Mouse (Mus musculus) adrenal gland, adult 2 months (tissue): ENCODE data around the gene Lrp1. TPM values are rescaled to one million over a fixed set of nuclear protein-coding genes. Genes with fewer than 3 reads are reported as not detected.

Source experiments
- DNase-seq: peaks from one replicate; pipeline ENCODE4 v3.0.0; 2021
- polyA plus RNA-seq: library from polyadenylated mRNA; depleted of rRNA; stranded (reverse); fragments of >200 nt; gene quantifications from 2 replicates; pipeline ENCODE4 v1.2.3, GENCODE M21; 2012
- total RNA-seq, 2 experiments: library from RNA; stranded (reverse); gene quantifications; 2 replicates each; pipeline ENCODE4 v1.2.3; 2021

Lrp1 gene
- total and polyA plus RNA-seq, 3 experiments, result 138 to 201 (median 196) TPM

DNA sequence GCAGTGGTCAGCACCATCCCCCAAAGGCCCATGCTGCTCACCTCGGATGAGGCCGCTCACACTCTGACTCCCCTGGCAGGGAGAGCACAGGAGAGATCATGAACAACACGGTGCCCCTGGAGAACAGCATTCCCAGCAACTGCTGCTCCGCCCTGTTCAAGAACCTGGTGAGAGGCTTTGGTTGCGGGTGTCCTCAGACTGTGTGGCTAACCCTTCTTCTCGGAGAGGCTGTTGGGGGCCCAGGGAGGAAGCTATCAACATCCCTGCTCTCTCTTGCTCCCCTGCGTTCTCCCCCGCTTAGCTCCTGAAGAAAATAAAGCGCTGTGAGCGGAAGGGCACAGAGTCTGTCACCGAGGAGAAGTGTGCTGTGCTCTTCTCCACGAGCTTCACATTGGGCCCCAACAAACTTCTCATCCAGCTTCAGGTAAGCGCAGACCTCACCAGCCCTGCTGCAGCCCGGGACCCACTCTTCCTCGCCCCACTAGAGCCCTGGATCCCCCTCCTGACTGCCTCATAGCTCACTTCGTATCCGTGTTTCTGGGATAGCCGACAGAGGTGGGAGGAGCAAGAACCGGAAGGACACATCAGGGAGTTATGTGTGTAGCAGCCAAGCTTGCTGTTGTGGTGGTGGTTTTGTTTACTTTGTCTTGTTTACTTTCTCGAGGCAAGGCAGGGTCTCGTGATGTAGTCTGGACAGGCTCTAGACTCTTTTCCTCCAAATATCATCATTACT lies 32.1 kb upstream of the Lrp1 start:
- no peak for DNase-seq

DNA sequence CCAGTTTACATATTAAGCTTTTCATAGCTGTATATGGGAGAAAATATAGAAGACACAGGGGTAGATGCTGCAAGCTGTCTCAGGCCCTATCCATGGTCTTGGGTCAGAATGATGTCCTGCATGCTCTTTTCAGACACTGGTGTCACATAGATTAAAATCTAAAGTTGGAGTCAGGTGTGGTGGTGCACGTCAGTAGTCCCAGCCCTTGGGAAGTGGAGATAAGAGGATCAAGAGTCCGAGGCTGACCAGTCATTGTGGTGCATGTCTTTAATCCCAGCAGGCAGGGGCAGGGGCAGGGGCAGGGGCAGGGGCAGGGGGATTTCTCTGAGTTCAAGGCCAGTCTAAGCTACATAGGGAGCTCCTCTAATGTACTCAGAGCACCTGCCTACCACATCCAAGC lies 24.8 kb upstream of the Lrp1 start:
- no peak for DNase-seq

DNA sequence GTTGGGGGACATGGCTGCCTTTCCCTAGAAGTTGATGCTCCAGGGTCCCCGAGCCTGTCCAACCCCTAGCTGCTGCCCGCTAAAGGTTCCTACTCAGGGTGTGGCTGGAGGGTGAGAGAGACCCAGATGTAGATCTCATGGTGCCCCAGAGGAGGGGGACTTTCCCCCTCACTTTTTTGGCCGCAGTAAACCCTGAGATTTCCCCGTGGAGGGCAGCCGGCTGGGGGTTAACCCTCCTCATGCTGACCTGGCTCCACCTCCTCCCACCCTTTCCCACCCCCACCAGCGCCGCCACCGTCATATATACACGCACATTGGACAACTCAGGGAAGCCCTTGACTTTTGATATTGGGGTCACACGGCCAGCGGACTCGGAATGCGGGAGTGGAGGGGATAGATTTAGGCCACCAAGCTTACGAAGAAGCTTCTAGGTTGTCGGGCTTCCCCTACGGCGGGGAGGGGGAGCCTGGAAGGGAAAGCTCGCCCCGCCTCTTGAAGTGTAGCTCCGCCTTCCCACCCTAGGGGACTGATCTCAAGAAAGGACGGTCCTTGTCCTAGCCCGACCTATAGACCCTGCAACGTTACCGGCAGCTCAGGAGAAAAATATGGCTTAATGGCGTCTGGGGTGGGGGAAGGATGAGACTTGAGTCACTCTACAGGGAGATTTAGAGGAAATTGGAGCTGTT lies 22.7 kb upstream of the Lrp1 start:
- DNase-seq, result peak; percentile 92

DNA sequence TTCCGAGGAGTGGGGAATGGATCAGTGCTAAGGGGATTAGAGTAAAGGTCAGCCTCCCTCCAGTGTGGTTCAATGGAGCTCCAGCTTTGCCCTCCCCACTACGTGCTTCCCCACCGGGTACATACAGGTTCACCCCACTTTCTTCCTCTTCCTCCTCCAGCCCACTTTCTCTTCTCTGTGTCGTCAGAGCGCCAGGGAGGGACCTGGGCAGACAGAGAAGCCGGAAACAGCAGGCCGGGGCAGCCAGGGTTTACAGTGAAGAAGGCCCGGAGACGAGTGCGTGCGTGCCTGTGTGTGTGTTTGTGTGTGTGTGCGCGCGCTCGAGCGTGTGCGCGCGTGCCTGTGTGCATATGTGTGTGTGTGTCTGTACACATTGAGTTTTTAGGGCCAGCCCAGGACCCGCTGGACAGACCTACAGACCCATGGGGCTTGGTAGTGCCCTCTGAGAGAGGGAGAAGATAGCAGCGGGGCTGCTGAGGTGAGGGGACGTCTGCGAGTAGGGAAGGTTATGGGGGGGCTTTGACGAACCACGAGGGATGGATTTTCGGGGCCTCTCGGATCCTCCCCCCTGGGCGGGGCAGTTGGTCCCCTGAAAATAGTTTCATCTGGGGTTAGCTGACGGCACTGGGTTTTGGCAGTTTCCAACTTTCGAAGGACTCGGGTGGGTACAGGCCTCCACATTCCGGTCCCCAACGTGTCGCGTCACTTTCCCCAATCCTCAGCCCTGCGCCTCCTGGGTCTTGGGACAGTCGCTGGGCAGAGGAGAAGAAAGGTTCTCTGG lies 22.0 kb upstream of the Lrp1 start, which contains the start of gene Stat6:
TSS of gene Stat6 (plus strand) at position 215 of the 781 bp plus-strand sequence.
- DNase-seq, result peak; percentile 90

DNA sequence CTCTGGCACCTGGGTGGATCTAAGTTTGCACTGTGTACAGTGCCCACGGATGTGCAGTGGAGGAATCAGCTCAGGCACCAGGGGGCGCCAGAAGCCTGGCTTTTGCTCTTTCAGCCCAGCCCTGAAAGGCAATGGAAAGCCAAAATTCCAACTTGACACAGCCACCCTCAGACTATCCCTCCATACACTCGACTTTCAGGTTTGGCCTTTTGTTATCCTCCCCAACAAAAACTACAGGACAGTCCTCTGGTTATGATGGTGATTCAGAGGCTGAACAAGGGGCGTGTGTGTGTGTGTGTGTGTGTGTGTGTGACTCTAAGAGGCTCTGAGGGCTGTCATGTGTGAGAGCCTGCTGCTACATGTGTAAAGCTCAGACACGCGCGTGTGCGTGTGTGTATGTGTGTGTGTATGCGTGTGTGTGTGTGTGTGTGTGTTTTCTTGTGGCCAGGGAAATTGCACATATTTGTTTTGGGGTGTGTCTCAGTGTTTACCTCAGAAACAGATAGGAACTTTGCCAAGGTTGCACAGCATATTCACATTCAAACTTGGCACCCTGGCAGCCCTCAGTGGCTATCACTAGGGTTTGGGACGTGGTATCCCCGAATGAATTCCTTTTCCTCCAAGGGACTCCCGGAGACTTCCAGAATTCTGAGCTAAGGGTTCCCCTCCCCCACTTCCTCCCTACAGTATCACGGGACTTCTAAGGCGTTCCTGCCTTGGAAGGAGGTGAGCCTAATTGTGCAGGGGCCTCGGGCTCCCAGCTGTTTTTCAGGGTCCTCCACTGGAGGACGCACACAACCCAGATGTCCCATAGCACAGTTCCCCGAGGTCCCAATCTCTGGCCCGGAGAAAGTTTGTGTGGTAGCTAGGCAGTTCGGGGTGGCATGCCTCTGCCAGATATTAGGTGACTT lies 21.2 kb upstream of the Lrp1 start:
- DNase-seq, result peak; percentile 92

DNA sequence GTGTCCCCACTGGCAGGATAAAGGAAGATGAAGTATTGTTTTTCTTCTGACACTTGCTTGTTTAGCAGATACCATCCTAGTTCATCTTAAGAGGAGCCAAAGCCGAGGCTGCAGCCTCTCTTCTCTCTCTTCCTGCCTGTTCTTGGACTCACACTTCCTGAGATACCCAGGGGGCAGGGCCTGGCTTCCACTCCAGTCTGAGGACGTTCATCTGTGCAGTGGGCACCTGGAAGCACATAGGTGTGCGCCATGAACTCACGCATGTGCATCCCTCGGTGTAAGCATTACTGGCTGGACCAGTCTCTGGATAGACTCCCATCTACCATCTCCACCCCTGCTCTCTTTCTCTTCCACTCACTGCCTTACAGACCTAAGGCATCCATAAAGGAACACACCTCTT lies 19.5 kb upstream of the Lrp1 start:
- no peak for DNase-seq

DNA sequence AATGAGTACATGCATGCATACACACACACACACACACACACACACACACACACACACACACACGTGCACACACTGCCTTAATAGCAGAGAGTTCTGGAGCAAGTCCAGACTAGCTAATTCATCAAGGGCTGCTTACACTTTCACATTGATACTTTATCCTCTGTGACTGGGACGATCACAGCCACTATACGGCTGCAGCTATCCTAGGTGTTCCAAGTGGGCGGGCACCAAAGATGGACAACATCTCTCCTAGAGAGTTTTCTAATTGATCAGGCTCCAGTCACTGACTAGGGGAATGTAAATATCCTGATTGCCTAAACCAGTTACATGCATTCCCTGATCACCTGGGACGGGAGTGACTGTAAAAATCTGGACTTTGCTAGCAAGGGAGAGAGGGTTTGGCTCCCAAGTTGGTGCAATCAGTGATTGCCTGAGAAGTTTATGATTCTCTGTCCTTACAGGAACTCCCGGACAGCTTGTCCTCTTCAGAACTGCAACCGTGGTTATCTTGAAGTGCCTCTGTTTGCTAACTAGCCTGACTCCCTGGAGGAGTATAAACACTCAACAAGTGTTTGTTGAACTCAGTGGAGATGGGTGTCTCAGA lies 11.8 kb upstream of the Lrp1 start:
- DNase-seq, result no peak

DNA sequence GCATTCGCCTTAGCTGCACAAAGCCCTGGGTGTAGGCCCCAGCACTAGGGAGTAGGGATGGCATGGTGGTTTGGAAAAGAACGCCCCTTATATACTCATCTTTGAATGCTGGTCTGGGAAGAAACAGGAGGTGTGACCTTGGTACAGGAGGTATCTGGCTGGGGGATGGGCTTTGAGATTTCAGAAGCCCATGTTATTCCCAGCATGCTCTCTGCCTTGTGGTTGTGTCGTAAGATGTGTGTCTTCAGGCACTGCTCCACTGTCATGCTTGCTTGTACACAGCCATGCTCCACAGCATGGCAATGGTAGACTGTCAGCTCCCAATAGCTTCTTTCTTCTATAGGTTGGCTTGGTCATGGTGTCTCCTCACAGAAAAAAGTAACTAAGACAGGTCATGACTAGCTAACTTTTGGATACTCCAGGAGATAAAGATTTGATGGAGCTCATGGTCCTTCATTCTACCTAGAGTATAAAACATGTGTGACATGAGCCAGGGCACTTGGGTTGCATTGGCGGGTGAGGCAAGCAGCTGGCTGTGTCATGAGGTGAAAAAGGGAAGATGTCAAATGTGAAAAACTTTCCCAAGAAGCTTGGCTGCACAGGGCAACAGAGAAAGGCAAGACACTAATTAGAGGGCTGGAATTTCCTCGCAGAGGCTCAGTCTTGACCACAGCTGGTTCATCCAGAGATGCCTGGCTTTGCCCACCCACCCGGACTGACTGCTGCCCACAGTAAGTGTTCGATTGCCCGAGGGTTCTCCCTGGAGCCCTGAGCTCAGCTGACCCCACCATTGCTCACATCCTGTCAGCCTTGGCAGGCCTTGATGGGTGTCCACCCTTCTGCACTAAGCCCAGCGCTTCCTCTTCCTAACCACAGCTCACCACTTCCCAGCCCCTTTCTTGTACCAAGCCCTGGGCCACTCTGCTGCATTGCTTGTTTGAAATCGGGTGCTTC lies 10.6 kb upstream of the Lrp1 start:
- no peak for DNase-seq

DNA sequence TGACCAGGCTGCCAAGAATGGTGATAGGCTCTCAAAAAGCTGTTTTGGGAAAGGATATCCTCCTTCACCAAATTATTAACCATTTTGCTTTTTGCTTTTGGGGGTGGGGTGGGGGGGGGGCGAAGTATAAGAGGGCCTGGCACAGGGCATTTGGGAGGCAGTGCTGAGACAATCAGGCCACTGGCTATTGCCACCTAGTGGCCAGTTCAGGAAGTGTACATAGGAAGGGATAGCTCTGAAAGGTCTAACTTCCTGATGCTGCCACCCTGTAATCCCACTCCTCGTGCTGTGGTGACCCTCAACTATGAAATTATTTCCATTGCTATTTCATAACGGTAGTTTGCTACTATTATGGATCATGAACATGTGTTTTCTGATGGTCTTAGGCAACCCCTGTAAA lies 5.5 kb upstream of the Lrp1 start:
- no peak for DNase-seq

DNA sequence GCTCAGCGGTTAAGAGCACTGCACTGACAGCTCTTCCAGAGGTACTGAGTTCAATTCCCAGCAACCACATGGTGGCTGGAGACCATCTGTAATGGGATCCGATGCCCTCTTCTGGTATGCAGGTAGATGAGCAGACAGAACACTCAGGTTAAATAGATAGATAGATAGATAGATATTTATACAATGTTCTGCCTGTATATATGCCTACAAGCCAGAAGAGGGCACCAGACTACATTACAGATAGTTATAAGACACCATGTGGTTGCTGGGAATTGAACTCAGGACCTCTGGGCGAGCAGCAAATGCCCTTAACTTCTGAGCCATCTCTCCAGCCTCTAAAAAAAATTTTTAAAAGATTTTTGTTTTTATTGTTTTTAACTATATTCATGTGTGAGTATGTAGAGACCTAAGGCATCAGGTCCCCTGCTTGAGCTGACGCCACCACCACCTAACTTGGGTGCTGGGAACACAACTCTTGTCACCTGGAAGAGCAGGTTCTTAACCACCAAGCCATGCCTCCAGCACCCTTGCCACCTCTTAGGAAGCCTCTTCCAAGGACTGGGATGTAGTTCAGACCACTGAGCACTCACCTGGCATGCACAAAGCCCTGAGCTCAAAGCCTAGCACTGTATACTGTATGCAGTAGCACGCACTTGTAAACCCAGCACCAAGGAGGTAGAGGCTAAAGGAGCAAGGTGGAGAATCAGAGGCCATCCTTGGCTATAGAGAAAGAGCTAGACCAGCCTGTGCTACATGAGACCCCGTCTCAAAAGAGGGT lies 2.7 kb upstream of the Lrp1 start:
- no peak for DNase-seq

DNA sequence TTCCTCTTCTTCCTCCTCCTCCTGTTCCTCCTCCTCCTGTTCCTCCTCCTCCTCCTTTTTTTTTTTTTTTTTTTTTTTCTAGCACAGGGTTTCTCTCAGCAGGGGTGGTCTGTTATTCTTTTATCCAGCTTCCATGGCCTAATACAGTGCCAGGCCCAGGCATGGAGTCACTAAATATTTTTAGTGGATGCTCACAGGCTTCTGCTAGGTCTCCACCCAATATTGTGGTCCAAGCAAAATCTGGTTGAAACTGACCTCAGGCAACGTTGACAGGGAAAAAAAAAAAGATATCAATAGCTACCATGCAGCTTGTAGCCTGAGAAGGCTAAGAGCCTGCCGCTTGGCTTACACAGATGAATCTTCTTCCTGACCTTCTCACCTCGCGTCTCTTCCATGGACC lies 1.7 kb upstream of the Lrp1 start:
- DNase-seq, result no peak

DNA sequence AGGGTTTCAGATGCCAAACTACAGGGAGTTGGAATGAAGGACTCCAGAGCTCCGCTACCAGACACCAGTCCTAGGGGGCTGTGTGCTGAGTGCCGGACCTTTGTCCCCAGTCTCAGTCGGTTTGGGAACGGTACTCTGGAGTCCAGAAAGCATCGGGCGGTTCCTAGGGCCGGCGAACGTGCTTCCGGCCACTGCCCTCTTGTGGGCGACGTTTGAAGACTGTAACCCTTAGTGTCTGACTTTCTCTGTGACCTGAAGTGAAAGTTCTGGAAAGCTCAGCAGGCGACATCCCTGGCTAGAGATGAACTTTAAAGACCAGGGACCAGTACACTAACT lies 1.1 kb upstream of the Lrp1 start:
- DNase-seq, result peak; percentile 89

DNA sequence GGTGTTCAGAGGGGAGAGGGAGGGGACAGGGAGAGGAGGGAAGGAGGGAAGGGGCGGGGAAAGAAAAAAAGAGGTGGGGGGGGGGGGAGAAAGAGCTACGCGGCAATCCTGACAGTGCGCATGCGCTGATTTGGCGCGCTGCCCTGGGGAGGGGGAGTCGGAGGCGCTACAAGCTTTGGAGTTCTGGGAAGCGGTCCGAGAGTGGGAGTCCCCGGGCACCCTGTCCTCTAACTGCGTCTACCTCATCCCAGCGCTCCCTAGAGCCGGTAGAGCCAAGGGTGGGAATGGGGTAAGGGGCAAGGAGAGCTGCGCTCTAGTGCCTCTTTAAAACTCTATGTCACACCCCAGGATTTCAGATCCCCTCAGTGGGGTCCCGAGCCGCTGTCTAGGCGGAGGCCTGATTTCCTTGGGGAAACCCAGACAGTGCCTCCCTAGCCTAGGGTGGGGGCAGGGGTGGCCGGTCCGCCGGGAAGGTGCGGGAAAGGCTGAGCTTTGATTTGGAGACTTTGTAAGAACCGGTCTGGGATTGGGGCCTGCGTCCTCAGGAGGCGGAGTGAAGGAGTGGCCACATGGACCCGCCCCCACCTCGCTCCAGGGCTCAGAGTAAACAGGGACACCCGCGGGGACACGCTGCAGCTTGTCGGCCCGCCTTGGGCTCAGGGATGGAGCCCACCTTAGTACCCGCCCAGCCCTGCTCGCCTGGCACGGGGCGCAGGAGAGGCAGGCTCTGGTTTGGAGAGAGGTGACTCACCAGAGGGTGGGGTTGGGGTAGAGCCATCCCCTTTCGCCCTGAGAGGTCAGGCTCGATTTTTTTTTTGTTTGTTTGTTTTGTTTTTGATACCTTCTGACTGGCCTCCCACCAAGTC lies 476 bp upstream of the Lrp1 start:
- DNase-seq, result peak; percentile 96

DNA sequence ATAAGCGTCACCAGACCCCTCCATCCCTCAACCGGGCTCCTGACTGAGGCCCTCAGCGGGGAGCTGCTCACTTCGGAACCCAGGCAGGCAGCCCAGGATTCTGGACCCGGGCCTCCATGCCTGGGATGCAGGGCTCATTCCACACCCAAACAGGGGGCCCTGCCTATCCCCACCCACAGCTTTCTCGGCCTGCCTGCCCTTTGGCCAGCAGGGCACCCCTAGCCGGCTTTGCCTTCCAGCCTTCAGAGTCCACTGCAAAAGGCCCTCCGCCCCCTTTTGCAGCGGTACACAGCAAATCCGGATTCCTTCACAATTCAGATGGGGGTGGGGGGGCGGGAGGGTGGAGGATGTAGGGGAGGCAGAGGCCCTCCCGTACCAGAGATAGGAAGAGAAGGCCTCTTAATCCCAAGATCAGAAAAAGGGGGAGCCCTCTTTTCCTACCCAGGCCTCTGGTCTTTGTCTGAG lies 975 bp downstream of the Lrp1 start:
- peak; percentile 54 for DNase-seq

DNA sequence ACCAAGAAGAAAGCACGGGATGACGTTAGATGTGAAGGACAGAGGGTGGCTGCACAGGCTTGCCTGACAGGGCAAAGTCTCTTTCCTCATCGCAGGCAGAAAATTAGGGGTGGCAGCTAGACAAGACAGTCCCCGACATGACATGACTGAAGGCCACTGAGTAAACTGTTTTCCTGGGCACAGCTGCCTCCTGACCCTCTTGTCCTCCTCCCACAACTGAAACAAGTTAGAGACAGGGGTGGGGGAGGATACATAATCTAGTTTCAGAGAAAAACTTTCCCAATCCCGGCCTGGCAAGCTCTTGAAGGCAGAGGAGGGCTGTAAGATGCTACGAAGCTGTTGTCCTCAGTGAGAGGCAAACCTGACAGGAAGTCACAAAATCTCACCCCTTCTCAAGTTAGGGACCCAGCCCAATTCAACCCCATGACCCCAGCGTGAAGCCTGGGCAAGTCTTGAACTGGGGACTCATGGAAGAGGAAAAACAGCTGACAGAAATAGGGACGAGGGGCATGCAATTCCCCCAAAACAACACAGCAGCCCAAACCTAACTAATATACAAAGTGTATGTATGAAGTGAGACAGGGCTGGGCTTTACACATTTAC lies 1.7 kb downstream of the Lrp1 start:
- no peak for DNase-seq

DNA sequence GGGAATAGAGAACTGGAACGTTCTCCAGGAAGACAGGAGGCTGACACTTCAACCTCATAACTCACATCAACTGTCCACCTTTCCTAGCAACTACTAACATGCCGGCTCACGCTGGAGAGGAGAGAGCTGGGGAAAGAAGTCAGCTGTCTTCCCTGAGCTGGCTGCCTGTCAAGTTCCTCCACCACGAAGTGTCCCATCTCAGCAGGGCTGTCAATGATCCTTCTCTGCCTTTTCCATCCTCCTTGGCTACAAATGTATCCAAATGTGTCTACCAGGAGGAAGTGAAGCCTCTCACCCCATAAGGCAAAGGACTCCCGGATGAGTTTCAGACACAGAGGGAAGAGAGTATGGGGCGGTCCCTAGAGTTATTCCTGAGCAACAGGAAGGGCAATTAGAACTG lies 2.8 kb downstream of the Lrp1 start:
- DNase-seq, result no peak

DNA sequence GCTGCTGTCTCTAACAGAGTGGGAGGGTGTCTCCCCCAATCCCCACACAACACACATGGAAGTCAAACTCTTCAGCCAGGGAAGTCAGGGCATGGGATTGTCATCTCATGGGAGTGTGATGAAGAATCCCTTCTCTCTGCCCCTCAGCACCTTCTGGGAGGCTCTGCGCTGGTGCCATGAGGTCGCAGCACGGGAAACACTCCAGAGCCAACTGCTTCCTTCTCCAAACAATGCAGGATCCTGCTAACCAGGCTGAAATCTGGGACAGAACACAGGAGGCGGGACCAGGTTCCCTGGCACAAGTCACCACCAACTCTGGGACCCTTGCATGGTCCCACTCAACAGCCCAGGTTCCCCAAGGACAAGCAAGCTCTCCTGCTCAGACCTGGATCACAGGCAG lies 3.7 kb downstream of the Lrp1 start:
- no peak for DNase-seq

DNA sequence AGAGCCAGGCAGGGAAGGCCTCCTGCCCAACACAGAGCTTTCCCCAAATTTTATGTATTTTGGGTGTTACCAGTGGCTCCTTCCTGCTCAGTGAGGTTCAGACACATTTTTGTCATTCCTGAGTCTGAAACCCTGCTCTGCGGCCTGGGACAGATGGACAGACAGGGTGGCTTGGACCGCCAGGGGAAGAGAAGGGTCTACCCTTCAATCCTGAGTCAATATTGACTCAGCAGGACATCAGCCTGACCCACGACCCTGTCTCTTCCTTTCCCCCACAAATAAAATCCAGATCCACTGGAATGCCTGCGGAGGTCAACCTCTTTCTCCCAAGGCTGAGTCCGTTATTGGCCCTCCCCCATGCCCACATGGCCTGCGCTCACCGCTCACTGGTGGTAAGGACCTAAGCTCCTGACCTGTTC lies 4.7 kb downstream of the Lrp1 start:
- DNase-seq, result no peak
